Mouse (Mus musculus) forebrain, embryonic 13.5 days (tissue): ENCODE results near the gene Tox2. TPM values are rescaled to one million over a fixed set of nuclear protein-coding genes. Genes with fewer than 3 reads are reported as not detected.
A peak's percentile ranks its signal among the peaks of the same experiment; 100 is the strongest.

Experiments
- ATAC-seq: fragments of 200-750 bp; cut with Nextera tagmentation; 2 replicates; pipeline ENCODE4 v1.8.0; 2017
- H3K27ac ChIP-seq: fragments of 300-500 bp; sonication (generic); 2 replicates; pipeline ENCODE4 v1.5.1; 2015; ENCODE audit warnings: inconsistent platforms, mild to moderate bottlenecking, moderate library complexity
- H3K27me3 ChIP-seq: fragments of 300-500 bp; sonication (generic); 2 replicates; pipeline ENCODE4 v1.6.1; 2015; ENCODE audit warnings: mild to moderate bottlenecking, inconsistent platforms
- H3K36me3 ChIP-seq: fragments of 300-500 bp; sonication (generic); 2 replicates; pipeline ENCODE4 v1.6.1; 2015; ENCODE audit warnings: mild to moderate bottlenecking, inconsistent platforms; ENCODE audit not compliant: poor library complexity, severe bottlenecking
- H3K4me1 ChIP-seq: fragments of 300-500 bp; sonication (generic); 2 replicates; pipeline ENCODE4 v1.6.1; 2015; ENCODE audit warnings: inconsistent platforms
- H3K4me2 ChIP-seq: fragments of 300-500 bp; sonication (generic); 2 replicates; pipeline ENCODE4 v1.6.1; 2015; ENCODE audit warnings: inconsistent platforms, mild to moderate bottlenecking, moderate library complexity
- H3K4me3 ChIP-seq: fragments of 300-500 bp; sonication (generic); 2 replicates; pipeline ENCODE4 v1.5.1; 2015; ENCODE audit warnings: mild to moderate bottlenecking, inconsistent platforms
- H3K9ac ChIP-seq: fragments of 300-500 bp; sonication (generic); 2 replicates; pipeline ENCODE4 v1.6.1; 2015; ENCODE audit warnings: mild to moderate bottlenecking, inconsistent platforms
- H3K9me3 ChIP-seq: fragments of 300-500 bp; sonication (generic); replicated peaks from 2 replicates; pipeline ENCODE4 v1.6.1; 2016; ENCODE audit warnings: inconsistent platforms
- WGBS: fragments of 180-500 bp; shearing (Covaris S2); methylation state at CpG from one replicate; pipeline ENCODE4 v1.1.7; 2015; 5-methylcytosine and 5-hydroxymethylcytosine counted together
- polyA plus RNA-seq: library from polyadenylated mRNA; unstranded; fragments of >200 nt; fragmentation: Nextera tagmentation; extraction: Ambion mirVana; gene quantifications from 2 replicates; pipeline ENCODE4 v1.2.1, GENCODE M21; 2015

Tox2 gene
- polyA plus RNA-seq, 1 experiment from 2014 or later = 17.9 TPM

DNA sequence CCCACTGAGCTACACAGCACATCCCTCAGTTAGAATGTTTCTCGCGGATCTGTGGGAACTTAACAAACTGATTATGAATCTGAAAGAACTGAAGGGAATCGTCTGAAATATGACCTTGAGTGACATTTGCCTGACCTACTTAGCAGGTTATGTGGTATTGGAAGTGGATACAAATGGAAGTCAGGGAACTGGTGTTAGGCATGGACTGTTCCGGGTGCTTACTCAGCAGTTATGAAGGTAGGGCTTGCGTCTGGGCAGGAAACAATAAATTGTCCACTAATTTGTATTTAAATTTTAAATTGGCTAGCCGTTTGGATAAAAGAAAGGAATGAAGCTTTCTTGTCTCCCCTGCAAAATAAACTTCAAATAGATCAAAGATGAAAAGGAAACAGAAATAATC lies 10.4 kb upstream of the Tox2 start:
- WGBS = 61% methylated on average over 6 of the region's 6 CpGs
- no peak overlapping the region for H3K9ac ChIP-seq
- H3K4me1 ChIP-seq = peaks cover 59% of the 10 kb centered on the region
- H3K27me3 ChIP-seq = no peaks in the 10 kb centered on the region
- H3K27ac ChIP-seq = no peak overlapping the region
- no peak overlapping the region for H3K4me2 ChIP-seq
- H3K4me3 ChIP-seq = no peak overlapping the region
- no peaks in the 10 kb centered on the region for H3K9me3 ChIP-seq
- no peaks in the 10 kb centered on the region for H3K36me3 ChIP-seq
- no peak for ATAC-seq

DNA sequence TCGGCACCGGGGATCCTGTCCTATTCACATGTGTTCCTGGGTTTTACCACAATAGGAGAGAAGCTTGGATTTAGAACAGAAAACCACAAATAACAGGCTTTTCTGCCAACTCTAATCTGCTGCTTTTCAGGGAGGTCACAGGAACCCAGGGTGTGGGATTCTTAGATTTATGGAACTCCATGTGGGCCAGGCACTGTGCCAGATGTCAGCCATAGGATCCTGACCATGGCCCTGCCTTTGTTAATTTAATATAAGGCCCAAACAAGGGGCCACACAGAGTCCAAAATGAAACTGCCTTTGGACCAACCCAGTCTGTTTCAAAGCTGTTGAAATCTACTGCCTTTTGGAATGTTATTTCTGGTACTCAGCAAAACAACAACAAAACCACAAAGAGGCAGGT lies 8.9 kb upstream of the Tox2 start:
- H3K4me3 ChIP-seq = no peak overlapping the region
- H3K9me3 ChIP-seq = no peaks in the 10 kb centered on the region
- H3K27me3 ChIP-seq = no peaks in the 10 kb centered on the region
- H3K36me3 ChIP-seq = no peaks in the 10 kb centered on the region
- H3K4me1 ChIP-seq = peaks cover 53% of the 10 kb centered on the region
- no peak for ATAC-seq
- WGBS = 25% methylated on average over 2 of the region's 2 CpGs
- no peak overlapping the region for H3K27ac ChIP-seq
- no peak overlapping the region for H3K9ac ChIP-seq
- no peak overlapping the region for H3K4me2 ChIP-seq

GRCm38 (mm10) chr2:163194543-163194942 lies 8.4 kb upstream of the Tox2 start:
- H3K27ac ChIP-seq = 0 out of 2 replicates have a peak overlapping the region, but pooled peaks have one; percentile 37
- no peak overlapping the region for H3K9ac ChIP-seq
- H3K4me1 ChIP-seq = peaks cover 47% of the 10 kb centered on the region
- H3K9me3 ChIP-seq = no peaks in the 10 kb centered on the region
- no peak overlapping the region for H3K4me3 ChIP-seq
- H3K27me3 ChIP-seq = no peaks in the 10 kb centered on the region
- no peaks in the 10 kb centered on the region for H3K36me3 ChIP-seq
- ATAC-seq = no peak
- no peak overlapping the region for H3K4me2 ChIP-seq
- WGBS = 50% methylated on average over 5 of the region's 5 CpGs

GRCm38 (mm10) chr2:163195106-163195833 lies 7.7 kb upstream of the Tox2 start:
- H3K36me3 ChIP-seq = no peaks in the 10 kb centered on the region
- 11% methylated on average over 6 of the region's 6 CpGs for WGBS
- ATAC-seq = peak; percentile 38; the same call in 1 of the 2 replicates
- peak overlapping the region; percentile 37; the same call in 1 of the 2 replicates for H3K27ac ChIP-seq
- no peaks in the 10 kb centered on the region for H3K9me3 ChIP-seq
- H3K9ac ChIP-seq = no peak overlapping the region
- H3K4me1 ChIP-seq = peaks cover 40% of the 10 kb centered on the region
- H3K4me2 ChIP-seq = peak overlapping the region; percentile 4; the same call in 1 of the 2 replicates
- H3K4me3 ChIP-seq = no peak overlapping the region
- H3K27me3 ChIP-seq = no peaks in the 10 kb centered on the region

DNA sequence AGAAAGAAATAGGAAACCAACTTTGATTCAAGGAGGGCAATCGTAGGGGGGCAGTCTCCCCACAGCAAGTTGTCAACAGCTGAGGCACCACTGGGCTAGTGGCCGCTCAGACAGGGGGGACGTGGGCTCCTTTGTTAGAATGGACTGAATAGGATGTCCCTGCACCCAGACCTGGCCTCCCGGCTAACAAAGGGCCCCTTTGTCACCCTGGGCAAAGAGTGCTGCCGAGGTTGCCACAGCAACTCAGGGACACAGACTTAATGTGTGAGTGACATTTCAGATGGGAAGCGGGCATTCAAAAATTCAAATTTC lies 7.1 kb upstream of the Tox2 start:
- H3K9me3 ChIP-seq = no peaks in the 10 kb centered on the region
- H3K36me3 ChIP-seq = no peaks in the 10 kb centered on the region
- 2% methylated on average over 6 of the region's 6 CpGs for WGBS
- H3K9ac ChIP-seq = no peak overlapping the region
- H3K4me2 ChIP-seq = peak overlapping the region; percentile 4; the same call in 1 of the 2 replicates
- peak; percentile 78; the same call in 1 of the 2 replicates for ATAC-seq
- no peak overlapping the region for H3K27ac ChIP-seq
- H3K4me1 ChIP-seq = peaks cover 35% of the 10 kb centered on the region
- no peak overlapping the region for H3K4me3 ChIP-seq
- H3K27me3 ChIP-seq = no peaks in the 10 kb centered on the region

- Histone ChIP-seq H3K9ac (peak overlapping the region; percentile 80; the same call in 1 of the 2 replicates), H3K27ac (no peak overlapping the region; the same call in 1 of the 2 replicates), H3K4me3 (no peak overlapping the region), H3K4me2 (peak overlapping the region; percentile 89), H3K4me1 (peaks cover 42% of the 10 kb centered on the region), H3K36me3 (no peaks in the 10 kb centered on the region), H3K9me3 (0 out of 2 replicates have a peak, but pooled peaks cover 3% of the 10 kb centered on the region), H3K27me3 (peaks cover 20% of the 10 kb centered on the region)
- ATAC-seq = no peak
- 53% methylated on average over 8 of the region's 8 CpGs for WGBS
Observed at GRCm38 (mm10) chr2:163201897-163202296, 1.0 kb upstream of the Tox2 start.

GRCm38 (mm10) chr2:163202553-163202883 lies 407 bp upstream of the Tox2 start:
- Histone ChIP-seq H3K4me1 (peaks cover 42% of the 10 kb centered on the region), H3K4me2 (peak overlapping the region; percentile 89), H3K27ac (peak overlapping the region; percentile 25; the same call in 1 of the 2 replicates), H3K4me3 (peak overlapping the region; percentile 58), H3K27me3 (peaks cover 20% of the 10 kb centered on the region), H3K36me3 (0 out of 2 replicates have a peak, but pooled peaks cover 3% of the 10 kb centered on the region), H3K9ac (peak overlapping the region; percentile 80), H3K9me3 (0 out of 2 replicates have a peak, but pooled peaks cover 3% of the 10 kb centered on the region)
- WGBS = 2% methylated on average over 4 of the region's 4 CpGs
- no peak for ATAC-seq

DNA sequence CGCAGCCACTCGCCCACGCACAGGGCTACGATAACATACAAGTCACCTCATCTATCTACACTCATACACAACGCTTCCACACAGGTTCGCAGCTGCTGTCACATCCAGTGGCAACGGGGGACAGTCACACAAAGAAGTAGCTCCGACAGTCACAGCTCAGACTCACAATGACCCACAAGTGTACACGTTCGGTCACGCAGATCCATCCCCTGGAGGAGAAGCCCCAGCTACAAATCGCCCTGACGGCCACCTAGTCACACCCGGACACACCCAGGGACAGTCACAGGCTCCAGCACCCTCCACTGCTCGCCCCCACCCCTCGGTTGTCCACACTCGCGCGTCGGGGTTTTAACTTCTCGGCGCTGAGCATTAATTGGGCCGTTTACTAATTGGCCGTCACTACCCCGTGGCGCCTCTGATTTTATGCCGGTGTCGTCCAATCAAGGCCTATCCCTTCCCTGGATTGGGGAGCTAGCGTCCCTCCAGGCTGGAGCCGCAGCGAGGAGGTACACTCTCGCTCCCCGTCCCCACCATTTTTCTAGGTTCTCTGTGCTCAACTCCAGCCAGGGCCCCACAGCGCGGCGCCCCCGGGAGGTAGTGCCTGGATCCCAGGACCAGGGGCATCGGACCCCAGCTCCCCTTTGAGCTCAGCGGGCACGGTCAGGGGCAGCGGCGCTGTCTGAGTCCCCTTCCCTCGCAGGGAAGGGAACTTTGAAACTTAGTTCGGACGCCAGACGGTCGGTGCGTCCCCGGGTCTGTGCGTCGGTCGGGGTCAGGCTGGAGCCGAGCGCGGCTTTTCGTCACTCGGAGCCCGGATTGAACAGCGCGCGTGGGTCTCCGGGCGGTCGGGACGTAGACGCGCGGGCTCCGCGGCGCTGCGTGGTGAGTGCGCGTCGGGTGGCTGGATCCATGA lies 966 bp downstream of the Tox2 start:
- 1% methylated on average over 75 of the region's 75 CpGs for WGBS
- 0 out of 2 replicates have a peak, but pooled peaks cover 3% of the 10 kb centered on the region for H3K36me3 ChIP-seq
- peak; percentile 20 for ATAC-seq

GRCm38 (mm10) chr2:163204548-163205261 lies 1.8 kb downstream of the Tox2 start:
- under 1% methylated on average over 41 of the region's 45 CpGs for WGBS

More for the DNA sequence above, 966 bp downstream of the Tox2 start:
- Histone ChIP-seq H3K27ac (peak overlapping the region; percentile 48; the same call in 1 of the 2 replicates), H3K4me1 (peaks cover 42% of the 10 kb centered on the region), H3K9ac (peak overlapping the region; percentile 80), H3K27me3 (peaks cover 20% of the 10 kb centered on the region), H3K4me2 (peak overlapping the region; percentile 89), H3K4me3 (peak overlapping the region; percentile 58), H3K9me3 (0 out of 2 replicates have a peak, but pooled peaks cover 3% of the 10 kb centered on the region)

GRCm38 (mm10) chr2:163205262-163205647 lies 2.3 kb downstream of the Tox2 start:
- H3K36me3 ChIP-seq = 0 out of 2 replicates have a peak, but pooled peaks cover 7% of the 10 kb centered on the region
- H3K27me3 ChIP-seq = peaks cover 20% of the 10 kb centered on the region
- ATAC-seq = no peak
- WGBS = 1% methylated on average over 6 of the region's 6 CpGs
- H3K4me1 ChIP-seq = peaks cover 42% of the 10 kb centered on the region
- 0 out of 2 replicates have a peak overlapping the region, but pooled peaks have one; percentile 12 for H3K27ac ChIP-seq
- H3K9me3 ChIP-seq = 0 out of 2 replicates have a peak, but pooled peaks cover 3% of the 10 kb centered on the region
- peak overlapping the region; percentile 80 for H3K9ac ChIP-seq
- H3K4me2 ChIP-seq = peak overlapping the region; percentile 89
- H3K4me3 ChIP-seq = peak overlapping the region; percentile 58

More at GRCm38 (mm10) chr2:163204548-163205261, 1.8 kb downstream of the Tox2 start:
- H3K4me2 ChIP-seq = peak overlapping the region; percentile 89
- 0 out of 2 replicates have a peak, but pooled peaks cover 3% of the 10 kb centered on the region for H3K9me3 ChIP-seq
- peak overlapping the region; percentile 80 for H3K9ac ChIP-seq
- H3K36me3 ChIP-seq = 0 out of 2 replicates have a peak, but pooled peaks cover 3% of the 10 kb centered on the region
- peak overlapping the region; percentile 48; the same call in 1 of the 2 replicates for H3K27ac ChIP-seq
- H3K4me3 ChIP-seq = peak overlapping the region; percentile 58
- peaks cover 20% of the 10 kb centered on the region for H3K27me3 ChIP-seq
- peak; percentile 51 for ATAC-seq
- H3K4me1 ChIP-seq = peaks cover 42% of the 10 kb centered on the region
